Mouse (Mus musculus): Measurements from ENCODE around the gene Tmem165. TPM values are rescaled to one million over a fixed set of nuclear protein-coding genes. Genes with fewer than 3 reads are reported as not detected.
A peak's percentile ranks its signal among the peaks of the same experiment; 100 is the strongest.

The Tmem165 gene
- 29.8 and 46.9 TPM in 2 replicates for polyA plus RNA-seq (2012; rRNA removed)

- H3K36me3 ChIP-seq (ENCODE audit: control insufficient read depth, insufficient read depth, low read length), result no peaks in the 10 kb centered on the region
- H3K27me3 ChIP-seq (ENCODE audit: control insufficient read depth, insufficient read depth, low read length), result peaks cover 2% of the 10 kb centered on the region; the same call in 1 of the 2 replicates
- H3K4me3 ChIP-seq (ENCODE audit: extremely low read depth, insufficient read depth, insufficient read length), result peak within 1 kb of the TSS; percentile 86
- H3K4me1 ChIP-seq (ENCODE audit: control insufficient read depth, insufficient read depth, insufficient read length), result peaks cover 3% of the 10 kb centered on the region; the same call in 1 of the 2 replicates
- peak; percentile 64 for TF ChIP-seq POLR2A (IDR thresholded peaks at IDR 0.05; ENCODE audit: low read depth, low read length)
- no peak for TF ChIP-seq CTCF (IDR thresholded peaks at IDR 0.05; ENCODE audit: extremely low read depth, insufficient read depth, insufficient read length, insufficient replicate concordance)
- WGBS, result under 1% methylated on average over 60 of the region's 62 CpGs
- peak within 1 kb of the TSS; percentile 79 for H3K27ac ChIP-seq (ENCODE audit: insufficient read depth, low read length)
- DNase-seq (ENCODE audit: low read depth in 1 of 2, low spot score in 2 of 2), result peak; percentile 69 to 93
These were observed at the start of gene Tmem165 for GRCm38 (mm10) chr5:76183750-76184261. Gene Tmem165 (plus strand): TSS chr5:76183880.

GRCm38 (mm10) chr5:76135644-76136043, 48.0 kb upstream of the Tmem165 start:
- 100% methylated on average over 1 of the region's 1 CpGs for WGBS
- no peak for DNase-seq (ENCODE audit: low read depth in 1 of 2, low spot score in 2 of 2)
- TF ChIP-seq CTCF (IDR thresholded peaks at IDR 0.05; ENCODE audit: extremely low read depth, insufficient read depth, insufficient read length, insufficient replicate concordance), result no peak
- no peak for TF ChIP-seq POLR2A (IDR thresholded peaks at IDR 0.05; ENCODE audit: low read depth, low read length)
- no peaks in the 10 kb centered on the region for H3K36me3 ChIP-seq (ENCODE audit: control insufficient read depth, insufficient read depth, low read length)
- H3K27ac ChIP-seq (ENCODE audit: insufficient read depth, low read length), result no peak overlapping the region
- H3K27me3 ChIP-seq (ENCODE audit: control insufficient read depth, insufficient read depth, low read length), result no peaks in the 10 kb centered on the region
- no peak overlapping the region for H3K4me3 ChIP-seq (ENCODE audit: extremely low read depth, insufficient read depth, insufficient read length)
- H3K4me1 ChIP-seq (ENCODE audit: control insufficient read depth, insufficient read depth, insufficient read length), result no peaks in the 10 kb centered on the region; the same call in 1 of the 2 replicates

- no peak overlapping the region for H3K4me3 ChIP-seq (ENCODE audit: extremely low read depth, insufficient read depth, insufficient read length)
- H3K36me3 ChIP-seq (ENCODE audit: control insufficient read depth, insufficient read depth, low read length), result no peaks in the 10 kb centered on the region
- WGBS, result 88% methylated on average over 3 of the region's 3 CpGs
- TF ChIP-seq POLR2A (IDR thresholded peaks at IDR 0.05; ENCODE audit: low read depth, low read length) (no peak), CTCF (IDR thresholded peaks at IDR 0.05; ENCODE audit: extremely low read depth, insufficient read depth, insufficient read length, insufficient replicate concordance) (no peak)
- DNase-seq (ENCODE audit: low read depth in 1 of 2, low spot score in 2 of 2), result no peak
- no peak overlapping the region for H3K27ac ChIP-seq (ENCODE audit: insufficient read depth, low read length)
- no peaks in the 10 kb centered on the region for H3K27me3 ChIP-seq (ENCODE audit: control insufficient read depth, insufficient read depth, low read length)
- H3K4me1 ChIP-seq (ENCODE audit: control insufficient read depth, insufficient read depth, insufficient read length), result peaks cover 3% of the 10 kb centered on the region; the same call in 1 of the 2 replicates
These were observed 47.4 kb upstream of the Tmem165 start for GRCm38 (mm10) chr5:76136271-76136670.

- DNase-seq (ENCODE audit: low read depth in 1 of 2, low spot score in 2 of 2), result no peak
- Histone ChIP-seq H3K4me1 (ENCODE audit: control insufficient read depth, insufficient read depth, insufficient read length) (peaks cover 3% of the 10 kb centered on the region; the same call in 1 of the 2 replicates), H3K27me3 (ENCODE audit: control insufficient read depth, insufficient read depth, low read length) (no peaks in the 10 kb centered on the region), H3K27ac (ENCODE audit: insufficient read depth, low read length) (no peak overlapping the region), H3K4me3 (ENCODE audit: extremely low read depth, insufficient read depth, insufficient read length) (no peak overlapping the region), H3K36me3 (ENCODE audit: control insufficient read depth, insufficient read depth, low read length) (no peaks in the 10 kb centered on the region)
- 95% methylated on average over 1 of the region's 1 CpGs for WGBS
- TF ChIP-seq POLR2A (IDR thresholded peaks at IDR 0.05; ENCODE audit: low read depth, low read length) (no peak), CTCF (IDR thresholded peaks at IDR 0.05; ENCODE audit: extremely low read depth, insufficient read depth, insufficient read length, insufficient replicate concordance) (no peak)
These were observed 46.1 kb upstream of the Tmem165 start for GRCm38 (mm10) chr5:76137586-76137985.

GRCm38 (mm10) chr5:76138071-76138470, 45.6 kb upstream of the Tmem165 start:
- no peak for DNase-seq (ENCODE audit: low read depth in 1 of 2, low spot score in 2 of 2)
- H3K27ac ChIP-seq (ENCODE audit: insufficient read depth, low read length), result no peak overlapping the region
- WGBS, result 81% methylated on average over 1 of the region's 1 CpGs
- no peak overlapping the region for H3K4me3 ChIP-seq (ENCODE audit: extremely low read depth, insufficient read depth, insufficient read length)
- TF ChIP-seq CTCF (IDR thresholded peaks at IDR 0.05; ENCODE audit: extremely low read depth, insufficient read depth, insufficient read length, insufficient replicate concordance), result no peak
- no peak for TF ChIP-seq POLR2A (IDR thresholded peaks at IDR 0.05; ENCODE audit: low read depth, low read length)
- H3K27me3 ChIP-seq (ENCODE audit: control insufficient read depth, insufficient read depth, low read length), result no peaks in the 10 kb centered on the region
- H3K36me3 ChIP-seq (ENCODE audit: control insufficient read depth, insufficient read depth, low read length), result no peaks in the 10 kb centered on the region
- H3K4me1 ChIP-seq (ENCODE audit: control insufficient read depth, insufficient read depth, insufficient read length), result peaks cover 3% of the 10 kb centered on the region; the same call in 1 of the 2 replicates

- TF ChIP-seq POLR2A (IDR thresholded peaks at IDR 0.05; ENCODE audit: low read depth, low read length), result no peak
- no peak for TF ChIP-seq CTCF (IDR thresholded peaks at IDR 0.05; ENCODE audit: extremely low read depth, insufficient read depth, insufficient read length, insufficient replicate concordance)
- DNase-seq (ENCODE audit: low read depth in 1 of 2, low spot score in 2 of 2), result no peak
- Histone ChIP-seq H3K4me1 (ENCODE audit: control insufficient read depth, insufficient read depth, insufficient read length) (peaks cover 3% of the 10 kb centered on the region; the same call in 1 of the 2 replicates), H3K27ac (ENCODE audit: insufficient read depth, low read length) (no peak overlapping the region), H3K27me3 (ENCODE audit: control insufficient read depth, insufficient read depth, low read length) (no peaks in the 10 kb centered on the region), H3K36me3 (ENCODE audit: control insufficient read depth, insufficient read depth, low read length) (no peaks in the 10 kb centered on the region), H3K4me3 (ENCODE audit: extremely low read depth, insufficient read depth, insufficient read length) (no peak overlapping the region)
- 89% methylated on average over 10 of the region's 10 CpGs for WGBS
These were observed 45.2 kb upstream of the Tmem165 start for GRCm38 (mm10) chr5:76138512-76138911.

GRCm38 (mm10) chr5:76139171-76139671, 44.5 kb upstream of the Tmem165 start:
- peaks cover 3% of the 10 kb centered on the region; the same call in 1 of the 2 replicates for H3K4me1 ChIP-seq (ENCODE audit: control insufficient read depth, insufficient read depth, insufficient read length)
- no peak for TF ChIP-seq CTCF (IDR thresholded peaks at IDR 0.05; ENCODE audit: extremely low read depth, insufficient read depth, insufficient read length, insufficient replicate concordance)
- no peak for TF ChIP-seq POLR2A (IDR thresholded peaks at IDR 0.05; ENCODE audit: low read depth, low read length)
- H3K36me3 ChIP-seq (ENCODE audit: control insufficient read depth, insufficient read depth, low read length), result no peaks in the 10 kb centered on the region
- no peak overlapping the region for H3K4me3 ChIP-seq (ENCODE audit: extremely low read depth, insufficient read depth, insufficient read length)
- DNase-seq (ENCODE audit: low read depth in 1 of 2, low spot score in 2 of 2), result no peak
- 55% methylated on average over 7 of the region's 7 CpGs for WGBS
- H3K27ac ChIP-seq (ENCODE audit: insufficient read depth, low read length), result 0 out of 2 replicates have a peak overlapping the region, but pooled peaks have one; percentile 42
- no peaks in the 10 kb centered on the region for H3K27me3 ChIP-seq (ENCODE audit: control insufficient read depth, insufficient read depth, low read length)
